Mouse (Mus musculus) hindlimb bud, embryonic 11.5 days (tissue): ENCODE data around the gene Timm50.
A peak's percentile ranks its signal among the peaks of the same experiment; 100 is the strongest.

ENCODE experiments used
- DNase-seq: peaks from one replicate; pipeline ENCODE4 v3.0.0-alpha.2; 2012; ENCODE audit warnings: low read depth, low spot score; ENCODE audit errors: extremely low spot score

The Timm50 gene

GRCm38 (mm10) chr7:28328260-28328659 lies 16.4 kb upstream of the Timm50 start:
- no peak for DNase-seq

GRCm38 (mm10) chr7:28326457-28326856 lies 14.6 kb upstream of the Timm50 start:
- DNase-seq: no peak

GRCm38 (mm10) chr7:28325293-28325692 lies 13.4 kb upstream of the Timm50 start:
- no peak for DNase-seq

GRCm38 (mm10) chr7:28321974-28322720 lies 10.3 kb upstream of the Timm50 start:
- DNase-seq: no peak

GRCm38 (mm10) chr7:28318714-28319113 lies 6.8 kb upstream of the Timm50 start:
- no peak for DNase-seq

- no peak for DNase-seq
Measured at GRCm38 (mm10) chr7:28318036-28318435, 6.2 kb upstream of the Timm50 start.

- DNase-seq: no peak
Measured at GRCm38 (mm10) chr7:28311151-28311925, 534 bp downstream of the Timm50 start.

- DNase-seq: no peak
Measured at GRCm38 (mm10) chr7:28309737-28310136, 2.1 kb downstream of the Timm50 start.

- DNase-seq: no peak
Measured at GRCm38 (mm10) chr7:28306216-28306615, 5.7 kb downstream of the Timm50 start.

GRCm38 (mm10) chr7:28305641-28306040 lies 6.2 kb downstream of the Timm50 start:
- no peak for DNase-seq

GRCm38 (mm10) chr7:28301616-28302433 lies 10.0 kb downstream of the Timm50 start, which contains the start of gene Dll3:
Gene Dll3 (minus strand): TSS chr7:28302238.
- no peak for DNase-seq

- peak; percentile 54 for DNase-seq
Measured at GRCm38 (mm10) chr7:28298837-28299625, 12.8 kb downstream of the Timm50 start.

GRCm38 (mm10) chr7:28294481-28294880 lies 17.4 kb downstream of the Timm50 start:
- peak; percentile 46 for DNase-seq

GRCm38 (mm10) chr7:28290638-28291590 lies 21.0 kb downstream of the Timm50 start, which contains the start of gene Selenov:
Gene Selenov (minus strand): TSS chr7:28291186.
- DNase-seq: no peak

GRCm38 (mm10) chr7:28290165-28290564 lies 21.7 kb downstream of the Timm50 start:
- DNase-seq: no peak

- DNase-seq: no peak
Measured at GRCm38 (mm10) chr7:28280630-28281029, 31.2 kb downstream of the Timm50 start.

GRCm38 (mm10) chr7:28278279-28278652 lies 33.6 kb downstream of the Timm50 start:
- no peak for DNase-seq

GRCm38 (mm10) chr7:28277615-28278278 lies 34.1 kb downstream of the Timm50 start, which contains the start of gene Eid2b:
Gene Eid2b (plus strand): TSS chr7:28277739.
- peak; percentile 83 for DNase-seq

GRCm38 (mm10) chr7:28277237-28277614 lies 34.6 kb downstream of the Timm50 start:
- no peak for DNase-seq
